Mouse (Mus musculus): Measurements from ENCODE around the gene Ccr9.

DNA sequence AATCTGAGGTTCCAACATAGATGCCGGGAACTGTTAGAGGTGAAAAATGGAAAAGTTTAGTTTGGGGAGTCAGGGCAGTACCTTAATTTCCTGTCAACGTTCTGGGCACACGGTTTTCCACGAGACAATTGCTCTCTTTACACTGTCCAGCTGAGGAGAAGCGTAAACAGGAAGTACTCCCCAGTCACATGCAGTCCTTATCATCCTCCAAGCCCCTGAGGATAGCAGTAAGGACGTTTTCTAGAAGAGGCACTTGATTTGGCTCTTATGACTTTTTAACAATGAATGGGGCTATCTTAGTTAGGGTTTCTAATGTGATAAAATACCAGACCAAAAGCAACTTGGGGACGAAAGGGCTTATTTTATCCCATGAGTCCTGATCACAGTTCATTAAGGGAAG, 130.3 kb downstream of the Ccr9 start:
- no peak for TF ChIP-seq CTCF (IDR thresholded peaks at IDR 0.05; ENCODE audit: low read depth)
- no peak for TF ChIP-seq EP300 (IDR thresholded peaks at IDR 0.05; ENCODE audit: low read depth)

Measured in liver, postnatal 0 days (tissue).